Mouse (Mus musculus) midbrain, embryonic 10.5 days (tissue): ENCODE measurements around the gene Klhl7. TPM values are rescaled to one million over a fixed set of nuclear protein-coding genes. Genes with fewer than 3 reads are reported as not detected.

Experiments used
- DNase-seq: peaks from one replicate; pipeline ENCODE4 v3.0.0-alpha.2; 2017; ENCODE audit warnings: low spot score
- H3K27ac ChIP-seq: fragments of 300-500 bp; sonication (generic); replicated peaks from 2 replicates; pipeline ENCODE4 v1.5.1; 2016; ENCODE audit warnings: mild to moderate bottlenecking
- H3K27me3 ChIP-seq: fragments of 300-500 bp; sonication (generic); 2 replicates; pipeline ENCODE4 v1.6.1; 2016; ENCODE audit warnings: low read depth, mild to moderate bottlenecking; ENCODE audit not compliant: poor library complexity, severe bottlenecking
- H3K36me3 ChIP-seq: fragments of 300-500 bp; sonication (generic); 2 replicates; pipeline ENCODE4 v1.6.1; 2016; ENCODE audit warnings: mild to moderate bottlenecking, moderate library complexity
- H3K4me1 ChIP-seq: fragments of 300-500 bp; sonication (generic); 2 replicates; pipeline ENCODE4 v1.6.1; 2016
- H3K4me3 ChIP-seq: fragments of 300-500 bp; sonication (generic); 2 replicates; pipeline ENCODE4 v1.5.1; 2016; ENCODE audit warnings: mild to moderate bottlenecking, moderate library complexity
- H3K9me3 ChIP-seq: fragments of 300-500 bp; sonication (generic); replicated peaks from 2 replicates; pipeline ENCODE4 v1.6.1; 2016; ENCODE audit warnings: mild to moderate bottlenecking
- WGBS: fragments of 180-500 bp; shearing (Covaris S2); methylation state at CpG from one replicate; pipeline ENCODE4 v1.1.7; 2016; 5-methylcytosine and 5-hydroxymethylcytosine counted together
- polyA plus RNA-seq: library from polyadenylated mRNA; unstranded; fragments of >200 nt; fragmentation: Nextera tagmentation; extraction: Ambion mirVana; gene quantifications from 2 replicates; pipeline ENCODE4 v1.2.1, GENCODE M21; 2016

Gene Klhl7
- polyA plus RNA-seq, 1 experiment from 2014 or later = 70.6 TPM

GRCm38 (mm10) chr5:24146964-24147363, 46.6 kb downstream of the Klhl7 start:
- Histone ChIP-seq H3K9me3 (no peaks in the 10 kb centered on the region), H3K27me3 (no peaks in the 10 kb centered on the region), H3K36me3 (peaks cover 97% of the 10 kb centered on the region), H3K4me3 (no peak overlapping the region), H3K27ac (no peak overlapping the region), H3K4me1 (no peaks in the 10 kb centered on the region)
- no peak for DNase-seq
- WGBS = 84% methylated on average over 5 of the region's 5 CpGs

- no peaks in the 10 kb centered on the region for H3K4me1 ChIP-seq
- no peak overlapping the region for H3K27ac ChIP-seq
- H3K4me3 ChIP-seq = no peak overlapping the region
- peaks cover 89% of the 10 kb centered on the region for H3K36me3 ChIP-seq
- H3K9me3 ChIP-seq = no peaks in the 10 kb centered on the region
- H3K27me3 ChIP-seq = no peaks in the 10 kb centered on the region
- DNase-seq = no peak
Measured at GRCm38 (mm10) chr5:24152199-24152598, 51.8 kb downstream of the Klhl7 start.

- peaks cover 88% of the 10 kb centered on the region for H3K36me3 ChIP-seq
- 90% methylated on average over 6 of the region's 6 CpGs for WGBS
- DNase-seq = no peak
- H3K4me1 ChIP-seq = no peaks in the 10 kb centered on the region
- no peak overlapping the region for H3K27ac ChIP-seq
- no peak overlapping the region for H3K4me3 ChIP-seq
- H3K9me3 ChIP-seq = no peaks in the 10 kb centered on the region
- H3K27me3 ChIP-seq = no peaks in the 10 kb centered on the region
Measured at GRCm38 (mm10) chr5:24156774-24157173, 56.4 kb downstream of the Klhl7 start.

GRCm38 (mm10) chr5:24164789-24165445, 64.5 kb downstream of the Klhl7 start, which contains the start of gene Nupl2:
Nupl2 (plus strand) TSS chr5:24164963.
- peaks cover 36% of the 10 kb centered on the region for H3K36me3 ChIP-seq
- H3K4me3 ChIP-seq = peak within 1 kb of the TSS; percentile 82
- under 1% methylated on average over 52 of the region's 52 CpGs for WGBS
- H3K9me3 ChIP-seq = no peaks in the 10 kb centered on the region
- H3K27me3 ChIP-seq = no peaks in the 10 kb centered on the region
- peak within 1 kb of the TSS; percentile 93 for H3K27ac ChIP-seq
- DNase-seq = peak; percentile 96
- peaks cover 10% of the 10 kb centered on the region for H3K4me1 ChIP-seq

- WGBS = 62% methylated on average over 5 of the region's 5 CpGs
- no peak for DNase-seq
Measured at GRCm38 (mm10) chr5:24167263-24167662, 66.9 kb downstream of the Klhl7 start.

GRCm38 (mm10) chr5:24169881-24170280, 69.5 kb downstream of the Klhl7 start:
- H3K36me3 ChIP-seq = peaks cover 52% of the 10 kb centered on the region
- no peaks in the 10 kb centered on the region for H3K9me3 ChIP-seq
- H3K4me1 ChIP-seq = peaks cover 7% of the 10 kb centered on the region
- H3K27me3 ChIP-seq = no peaks in the 10 kb centered on the region
- WGBS = 94% methylated on average over 6 of the region's 6 CpGs
- H3K27ac ChIP-seq = no peak overlapping the region
- H3K4me3 ChIP-seq = no peak overlapping the region
- DNase-seq = no peak

More at GRCm38 (mm10) chr5:24167263-24167662, 66.9 kb downstream of the Klhl7 start:
- no peak overlapping the region for H3K4me3 ChIP-seq
- H3K4me1 ChIP-seq = peaks cover 10% of the 10 kb centered on the region
- no peaks in the 10 kb centered on the region for H3K27me3 ChIP-seq
- peaks cover 36% of the 10 kb centered on the region for H3K36me3 ChIP-seq
- no peak overlapping the region for H3K27ac ChIP-seq
- no peaks in the 10 kb centered on the region for H3K9me3 ChIP-seq

GRCm38 (mm10) chr5:24172092-24172491, 71.7 kb downstream of the Klhl7 start:
- H3K36me3 ChIP-seq = peaks cover 66% of the 10 kb centered on the region
- no peak overlapping the region for H3K4me3 ChIP-seq
- no peaks in the 10 kb centered on the region for H3K4me1 ChIP-seq
- no peaks in the 10 kb centered on the region for H3K9me3 ChIP-seq
- no peak overlapping the region for H3K27ac ChIP-seq
- no peak for DNase-seq
- no peaks in the 10 kb centered on the region for H3K27me3 ChIP-seq

- Histone ChIP-seq H3K9me3 (peaks cover 8% of the 10 kb centered on the region; the same call in 1 of the 2 replicates), H3K4me1 (no peaks in the 10 kb centered on the region), H3K27me3 (no peaks in the 10 kb centered on the region), H3K36me3 (peaks cover 75% of the 10 kb centered on the region), H3K27ac (no peak overlapping the region), H3K4me3 (no peak overlapping the region)
- DNase-seq = no peak
- 95% methylated on average over 16 of the region's 16 CpGs for WGBS
Measured at GRCm38 (mm10) chr5:24181514-24182295, 81.3 kb downstream of the Klhl7 start.

GRCm38 (mm10) chr5:24182296-24182734, 81.9 kb downstream of the Klhl7 start:
- no peak overlapping the region for H3K4me3 ChIP-seq
- no peaks in the 10 kb centered on the region for H3K27me3 ChIP-seq
- 95% methylated on average over 9 of the region's 9 CpGs for WGBS
- H3K9me3 ChIP-seq = peaks cover 12% of the 10 kb centered on the region; the same call in 1 of the 2 replicates
- no peaks in the 10 kb centered on the region for H3K4me1 ChIP-seq
- peaks cover 74% of the 10 kb centered on the region for H3K36me3 ChIP-seq
- no peak overlapping the region for H3K27ac ChIP-seq
- DNase-seq = no peak

GRCm38 (mm10) chr5:24183096-24183495, 82.7 kb downstream of the Klhl7 start:
- 93% methylated on average over 6 of the region's 6 CpGs for WGBS
- no peak overlapping the region for H3K4me3 ChIP-seq
- H3K36me3 ChIP-seq = peaks cover 66% of the 10 kb centered on the region
- H3K27me3 ChIP-seq = no peaks in the 10 kb centered on the region
- no peaks in the 10 kb centered on the region for H3K4me1 ChIP-seq
- no peak for DNase-seq
- no peak overlapping the region for H3K27ac ChIP-seq
- peaks cover 12% of the 10 kb centered on the region; the same call in 1 of the 2 replicates for H3K9me3 ChIP-seq

GRCm38 (mm10) chr5:24184011-24184410, 83.6 kb downstream of the Klhl7 start:
- Histone ChIP-seq H3K27ac (no peak overlapping the region), H3K36me3 (peaks cover 58% of the 10 kb centered on the region), H3K9me3 (peaks cover 12% of the 10 kb centered on the region; the same call in 1 of the 2 replicates), H3K4me1 (no peaks in the 10 kb centered on the region), H3K27me3 (no peaks in the 10 kb centered on the region), H3K4me3 (no peak overlapping the region)
- WGBS = 92% methylated on average over 5 of the region's 5 CpGs
- DNase-seq = no peak

- Histone ChIP-seq H3K4me3 (no peak overlapping the region), H3K27me3 (no peaks in the 10 kb centered on the region), H3K4me1 (no peaks in the 10 kb centered on the region; the same call in 1 of the 2 replicates), H3K27ac (no peak overlapping the region), H3K36me3 (peaks cover 27% of the 10 kb centered on the region), H3K9me3 (peaks cover 12% of the 10 kb centered on the region; the same call in 1 of the 2 replicates)
- no peak for DNase-seq
- 82% methylated on average over 4 of the region's 4 CpGs for WGBS
Measured at GRCm38 (mm10) chr5:24188476-24188875, 88.1 kb downstream of the Klhl7 start.

GRCm38 (mm10) chr5:24191821-24192220, 91.4 kb downstream of the Klhl7 start:
- DNase-seq = no peak
- Histone ChIP-seq H3K27ac (no peak overlapping the region), H3K36me3 (0 out of 2 replicates have a peak, but pooled peaks cover 2% of the 10 kb centered on the region), H3K4me1 (no peaks in the 10 kb centered on the region; the same call in 1 of the 2 replicates), H3K4me3 (no peak overlapping the region), H3K27me3 (no peaks in the 10 kb centered on the region), H3K9me3 (peaks cover 3% of the 10 kb centered on the region; the same call in 1 of the 2 replicates)
- 94% methylated on average over 2 of the region's 2 CpGs for WGBS
